Mouse (Mus musculus) stomach, embryonic 16.5 days (tissue): ENCODE measurements around the gene Gm20920. TPM values are rescaled to one million over a fixed set of nuclear protein-coding genes. Genes with fewer than 3 reads are reported as not detected.
"Not testable (repeated sequence)": the region's sequence is repeated elsewhere in the genome, so short reads cannot be mapped to it uniquely, and the experiment has no call there.

Experiments used
- ATAC-seq: fragments of 200-750 bp; cut with Nextera tagmentation; 2 replicates; pipeline ENCODE4 v1.8.0; 2017; ENCODE audit warnings: moderate number of reproducible peaks, moderate TSS enrichment; ENCODE audit not compliant: insufficient read depth, low FRiP score
- H3K27ac ChIP-seq: fragments of 300-500 bp; sonication (generic); 2 replicates; pipeline ENCODE4 v1.5.1; 2014; ENCODE audit warnings: low read length
- H3K27me3 ChIP-seq: fragments of 300-500 bp; sonication (generic); 2 replicates; pipeline ENCODE4 v1.6.1; 2014; ENCODE audit warnings: low read length, control low read depth, mixed read lengths; ENCODE audit not compliant: control insufficient read depth, insufficient read depth
- H3K36me3 ChIP-seq: fragments of 300-500 bp; sonication (generic); 2 replicates; pipeline ENCODE4 v1.6.1; 2014; ENCODE audit warnings: low read length; ENCODE audit not compliant: control insufficient read depth, insufficient read depth
- H3K4me1 ChIP-seq: fragments of 300-500 bp; sonication (generic); 2 replicates; pipeline ENCODE4 v1.6.1; 2014; ENCODE audit warnings: low read length, control low read depth, mixed read lengths; ENCODE audit not compliant: control insufficient read depth, insufficient read depth
- H3K4me2 ChIP-seq: fragments of 300-500 bp; sonication (generic); 2 replicates; pipeline ENCODE4 v1.6.1; 2014; ENCODE audit warnings: low read depth, low read length, mixed read lengths
- H3K4me3 ChIP-seq: fragments of 300-500 bp; sonication (generic); replicated peaks from 2 replicates; pipeline ENCODE4 v1.5.1; 2014; ENCODE audit warnings: mild to moderate bottlenecking, low read length
- H3K9ac ChIP-seq: fragments of 300-500 bp; sonication (generic); 2 replicates; pipeline ENCODE4 v1.6.1; 2014; ENCODE audit warnings: low read length
- H3K9me3 ChIP-seq: fragments of 300-500 bp; sonication (generic); replicated peaks from 2 replicates; pipeline ENCODE4 v1.6.1; 2016; ENCODE audit warnings: low read length, control low read depth; ENCODE audit not compliant: control insufficient read depth
- WGBS: fragments of 180-500 bp; shearing (Covaris S2); extraction: QIAGEN DNeasy Blood & Tissue Kit; methylation state at CpG from one replicate; pipeline ENCODE4 v1.1.7; 2014; 5-methylcytosine and 5-hydroxymethylcytosine counted together
- polyA plus RNA-seq: library from polyadenylated mRNA; unstranded; fragments of >200 nt; fragmentation: Nextera tagmentation; extraction: Ambion mirVana; gene quantifications from 2 replicates; pipeline ENCODE4 v1.2.1, GENCODE M21; 2015

Gene Gm20920
- not detected in 2 replicates for polyA plus RNA-seq

DNA sequence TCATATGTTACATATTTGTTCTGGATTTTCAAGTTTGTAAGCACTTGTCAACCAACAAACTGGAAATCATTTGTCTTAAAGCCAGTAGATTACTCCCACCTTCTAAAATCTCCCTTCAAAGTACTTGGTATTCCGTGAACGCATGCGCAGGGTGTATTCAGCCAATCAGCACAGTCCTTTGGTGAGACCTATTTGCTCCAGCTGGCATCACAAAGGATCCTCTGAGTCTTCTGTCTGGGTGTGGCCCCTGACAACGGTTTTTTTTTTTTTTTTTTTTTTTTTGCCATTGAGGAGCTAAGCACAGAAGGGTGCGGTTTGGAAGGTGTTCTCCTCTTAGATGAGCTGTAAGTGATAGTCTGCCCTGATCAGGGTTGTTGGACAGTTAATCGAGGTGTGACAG, at the start of gene Gm20920:
Gene Gm20920 (plus strand): TSS at position 301 of the 400 bp plus-strand sequence.
- not testable (repeated sequence) for H3K27ac ChIP-seq, H3K4me2 ChIP-seq, H3K36me3 ChIP-seq, H3K4me3 ChIP-seq, H3K9me3 ChIP-seq, H3K9ac ChIP-seq, ATAC-seq, H3K4me1 ChIP-seq, H3K27me3 ChIP-seq
- WGBS: no CpG with 5 or more reads among the region's 6 CpGs
